Comparison of ENCODE assay signal across 10 mouse cellular contexts in the genomic region with DNA sequence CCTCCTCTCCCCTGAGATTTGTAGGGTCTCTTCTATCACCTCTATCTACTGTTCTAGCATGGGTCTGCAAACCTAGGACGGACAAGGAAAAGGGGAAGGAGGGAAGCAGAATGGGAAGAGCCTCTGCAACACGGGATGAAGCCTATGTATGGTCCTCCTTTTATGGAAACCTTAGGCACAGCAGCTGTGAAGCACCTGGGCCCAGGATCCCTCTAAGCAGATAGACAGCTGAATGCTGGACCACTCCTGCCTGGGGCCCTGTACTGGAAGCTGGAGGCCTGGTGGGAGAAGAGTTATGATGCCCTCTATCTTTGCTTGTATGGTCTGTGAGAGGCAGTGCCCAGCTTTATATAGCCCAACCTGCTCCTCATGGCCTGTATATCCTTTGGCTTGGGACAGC. TPM values are rescaled to one million over a fixed set of nuclear protein-coding genes. Genes with fewer than 3 reads are reported as not detected.
A peak's percentile ranks its signal among the peaks of the same experiment; 100 is the strongest.
DNase-seq lines count a peak whose midpoint lies in the region; ATAC-seq and TF ChIP-seq lines count a peak whose summit lies in the region.
"Had no signal": no experiment of that assay in that cellular context is flagged by ENCODE, and none has a peak within 500 bp of the region (broad histone marks: within the 10 kb centered on the region; RNA-seq: fewer than 3 reads in every experiment).

No protein-coding gene starts in this region.

- peak overlapping the region; percentile 93 for H3K27ac ChIP-seq in heart, embryonic 10.5 days
- peak overlapping the region; percentile 93 for H3K27ac ChIP-seq in forebrain, postnatal 0 days (ENCODE audit: low read depth, low read length)
- H3K27ac ChIP-seq in midbrain, embryonic 12.5 days (replicated peaks), result peak overlapping the region; percentile 97

- H3K4me1 ChIP-seq in heart, embryonic 10.5 days, result peaks cover 69% of the 10 kb centered on the region
- peaks cover 92% of the 10 kb centered on the region for H3K4me1 ChIP-seq in E14TG2a.4 (replicated peaks; ENCODE audit: low read depth, low read length)
- peaks cover 33% of the 10 kb centered on the region for H3K4me1 ChIP-seq in forebrain, postnatal 0 days (ENCODE audit: insufficient read depth)
- H3K4me1 ChIP-seq in midbrain, embryonic 12.5 days, result peaks cover 95% of the 10 kb centered on the region

- no peak for ATAC-seq in forebrain, postnatal 0 days
- peak; percentile 1; the same call in 1 of the 2 replicates for ATAC-seq in midbrain, embryonic 12.5 days (ENCODE audit: low FRiP score, low read depth)

- H3K4me2 ChIP-seq in forebrain, postnatal 0 days (ENCODE audit: low read depth), result peak overlapping the region; percentile 56
- H3K4me2 ChIP-seq in midbrain, embryonic 12.5 days (replicated peaks), result peak overlapping the region; percentile 56

- peak overlapping the region; percentile 40; the same call in 1 of the 2 replicates for H3K4me3 ChIP-seq in heart, embryonic 10.5 days
- H3K4me3 ChIP-seq in E14TG2a.4 (replicated peaks; ENCODE audit: low read length), result peak overlapping the region; percentile 62; the same call in 1 of the 2 replicates
- H3K4me3 ChIP-seq in forebrain, postnatal 0 days (ENCODE audit: low read depth, low read length), result no peak overlapping the region
- H3K4me3 ChIP-seq in midbrain, embryonic 12.5 days, result peak overlapping the region; percentile 35

- no peak for TF ChIP-seq CTCF in E14TG2a.4 (conservative IDR thresholded peaks at IDR 0.05; ENCODE audit: low read length)
- no peak for TF ChIP-seq CTCF in forebrain, postnatal 0 days (IDR thresholded peaks at IDR 0.05; ENCODE audit: low read depth)

- intact Hi-C loops in heart, postnatal 25 days (cut with DNase I), result loop anchor here (10.0 kb wide), 1 partner anchor 46 kb away; a partner anchor contains a TSS

- no peaks in the 10 kb centered on the region for H3K27me3 ChIP-seq in heart, embryonic 10.5 days (ENCODE audit: insufficient read depth, poor library complexity, severe bottlenecking)
- peaks cover 39% of the 10 kb centered on the region for H3K27me3 ChIP-seq in E14TG2a.4 (ENCODE audit: insufficient read depth, low read length)
- no peaks in the 10 kb centered on the region for H3K27me3 ChIP-seq in forebrain, postnatal 0 days (ENCODE audit: insufficient read depth, low read length)
- H3K27me3 ChIP-seq in midbrain, embryonic 12.5 days, result no peaks in the 10 kb centered on the region

- no peak for DNase-seq in heart, embryonic 10.5 days (ENCODE audit: low spot score)
- no peak for DNase-seq in heart, postnatal 25 days (ENCODE audit: low spot score)
- DNase-seq in forebrain, postnatal 0 days, result no peak
- DNase-seq in adipocyte (ENCODE audit: low spot score), result no peak
- no peak for DNase-seq in urinary bladder, adult 18-20 months (ENCODE audit: low spot score in 2 of 2)
- no peak for DNase-seq in right cerebral cortex, postnatal 25 days
- DNase-seq: adrenal gland, adult 8-10 months had no signal

- 14% methylated on average over 2 of the region's 2 CpGs for WGBS in heart, embryonic 10.5 days
- 0% methylated on average over 2 of the region's 2 CpGs for WGBS in forebrain, postnatal 0 days
- 0% methylated on average over 2 of the region's 2 CpGs for WGBS in midbrain, embryonic 12.5 days

- H3K9ac ChIP-seq in forebrain, postnatal 0 days, result peak overlapping the region; percentile 56
- peak overlapping the region; percentile 48 for H3K9ac ChIP-seq in midbrain, embryonic 12.5 days (replicated peaks)

- no peaks in the 10 kb centered on the region for H3K9me3 ChIP-seq in heart, embryonic 10.5 days
- H3K9me3 ChIP-seq in E14TG2a.4 (ENCODE audit: low read length), result no peaks in the 10 kb centered on the region
- no peaks in the 10 kb centered on the region for H3K9me3 ChIP-seq in forebrain, postnatal 0 days (ENCODE audit: low read length)
- H3K9me3 ChIP-seq in midbrain, embryonic 12.5 days, result no peaks in the 10 kb centered on the region

- peaks cover 35% of the 10 kb centered on the region for H3K36me3 ChIP-seq in heart, embryonic 10.5 days
- H3K36me3 ChIP-seq in E14TG2a.4 (ENCODE audit: insufficient read depth, low read length), result peaks cover 45% of the 10 kb centered on the region
- peaks cover 15% of the 10 kb centered on the region for H3K36me3 ChIP-seq in forebrain, postnatal 0 days (ENCODE audit: insufficient read depth)
- peaks cover 8% of the 10 kb centered on the region; the same call in 1 of the 2 replicates for H3K36me3 ChIP-seq in midbrain, embryonic 12.5 days

RNA-seq across cellular contexts. Expression of a gene that starts 9.9 kb away (rescaled TPM):
- polyA plus RNA-seq in heart, embryonic 10.5 days (2016; fragmentation: Nextera tagmentation; extraction: Ambion mirVana), result 0.35 TPM in 1 of 2 replicates, not detected in the other
- not detected for total RNA-seq in heart, postnatal 25 days (2021)
- total RNA-seq in forebrain, postnatal 0 days (2014; rRNA removed), result 0.29 and 0.54 TPM in 2 replicates
- 0.31 and 0.33 TPM in 2 replicates for polyA plus RNA-seq in forebrain, postnatal 0 days (2015; fragmentation: Nextera tagmentation; extraction: Ambion mirVana)
- 0.10 and 0.20 TPM in 2 replicates for polyA plus RNA-seq in midbrain, embryonic 12.5 days (2016; fragmentation: Nextera tagmentation; extraction: Ambion mirVana)
- total RNA-seq: adrenal gland, adult 8-10 months had no signal

RNA-seq across cellular contexts. Expression of a gene that starts 28.0 kb away (rescaled TPM):
- polyA plus RNA-seq in heart, embryonic 10.5 days (2016; fragmentation: Nextera tagmentation; extraction: Ambion mirVana), result 220 and 264 TPM in 2 replicates
- total RNA-seq in heart, postnatal 25 days (2021), result 10 to 100 TPM; 51.8 to 53.4 TPM
- total RNA-seq in forebrain, postnatal 0 days (2014; rRNA removed), result 120 and 147 TPM in 2 replicates
- polyA plus RNA-seq in forebrain, postnatal 0 days (2015; fragmentation: Nextera tagmentation; extraction: Ambion mirVana), result 209 and 217 TPM in 2 replicates
- polyA plus RNA-seq in midbrain, embryonic 12.5 days (2016; fragmentation: Nextera tagmentation; extraction: Ambion mirVana), result 232 and 235 TPM in 2 replicates

RNA-seq across cellular contexts. Expression of a gene that starts 39.3 kb away (rescaled TPM):
- polyA plus RNA-seq in heart, embryonic 10.5 days (2016; fragmentation: Nextera tagmentation; extraction: Ambion mirVana), result 8.9 and 15.8 TPM in 2 replicates
- 10 to 100 TPM; 12.5 to 13.7 TPM for total RNA-seq in heart, postnatal 25 days (2021)
- 11.6 and 13.0 TPM in 2 replicates for total RNA-seq in forebrain, postnatal 0 days (2014; rRNA removed)
- 20.5 and 21.3 TPM in 2 replicates for polyA plus RNA-seq in forebrain, postnatal 0 days (2015; fragmentation: Nextera tagmentation; extraction: Ambion mirVana)
- 19.6 and 20.8 TPM in 2 replicates for polyA plus RNA-seq in midbrain, embryonic 12.5 days (2016; fragmentation: Nextera tagmentation; extraction: Ambion mirVana)

RNA-seq across cellular contexts. Expression of a gene that starts 42.4 kb away (rescaled TPM):
- polyA plus RNA-seq in heart, embryonic 10.5 days (2016; fragmentation: Nextera tagmentation; extraction: Ambion mirVana), result 15.2 and 19.4 TPM in 2 replicates
- total RNA-seq in heart, postnatal 25 days (2021), result under 1 TPM; 0.42 to 0.64 TPM
- total RNA-seq in forebrain, postnatal 0 days (2014; rRNA removed), result 0.85 and 1.6 TPM in 2 replicates
- polyA plus RNA-seq in forebrain, postnatal 0 days (2015; fragmentation: Nextera tagmentation; extraction: Ambion mirVana), result 0.30 and 0.34 TPM in 2 replicates
- polyA plus RNA-seq in midbrain, embryonic 12.5 days (2016; fragmentation: Nextera tagmentation; extraction: Ambion mirVana), result 3.4 and 3.8 TPM in 2 replicates
- total RNA-seq: left cerebral cortex, postnatal 36 days had no signal
